Mouse (Mus musculus) MEL-GATA-1-ER (cell line): ENCODE results near the gene Fam198a.

ENCODE experiments used
- DNase-seq: peaks from one replicate; pipeline ENCODE4 v3.0.0-alpha.2; 2012; ENCODE audit warnings: low read depth; ENCODE audit errors: extremely low read depth

Fam198a gene

GRCm38 (mm10) chr9:121982214-121982613 is 31.4 kb downstream of the Fam198a start:
- DNase-seq = no peak

GRCm38 (mm10) chr9:121982665-121983064 is 31.9 kb downstream of the Fam198a start:
- no peak for DNase-seq

GRCm38 (mm10) chr9:121983504-121983903 is 32.7 kb downstream of the Fam198a start:
- DNase-seq = no peak

- DNase-seq = peak; percentile 15
Measured at GRCm38 (mm10) chr9:121984465-121985461, 34.0 kb downstream of the Fam198a start.

GRCm38 (mm10) chr9:121988910-121989309 is 38.1 kb downstream of the Fam198a start:
- no peak for DNase-seq

- DNase-seq = no peak
Measured at GRCm38 (mm10) chr9:121989536-121989935, 38.7 kb downstream of the Fam198a start.

- DNase-seq = no peak
Measured at GRCm38 (mm10) chr9:121991041-121991440, 40.3 kb downstream of the Fam198a start.

GRCm38 (mm10) chr9:121993047-121993446 is 42.3 kb downstream of the Fam198a start:
- no peak for DNase-seq

- no peak for DNase-seq
Measured at GRCm38 (mm10) chr9:121995077-121995476, 44.3 kb downstream of the Fam198a start.

- no peak for DNase-seq
Measured at GRCm38 (mm10) chr9:121995508-121996131, 44.8 kb downstream of the Fam198a start.

- DNase-seq = no peak
Measured at GRCm38 (mm10) chr9:121997010-121997409, 46.2 kb downstream of the Fam198a start, which contains the start of gene Pomgnt2. TSS of gene Pomgnt2 (minus strand) at chr9:121997110.

- no peak for DNase-seq
Measured at GRCm38 (mm10) chr9:121997978-121998377, 47.2 kb downstream of the Fam198a start.

- DNase-seq = no peak
Measured at GRCm38 (mm10) chr9:122006175-122006574, 55.4 kb downstream of the Fam198a start.

- DNase-seq = no peak
Measured at GRCm38 (mm10) chr9:122006609-122007008, 55.8 kb downstream of the Fam198a start.

GRCm38 (mm10) chr9:122008876-122009275 is 58.1 kb downstream of the Fam198a start:
- no peak for DNase-seq

- no peak for DNase-seq
Measured at GRCm38 (mm10) chr9:122010751-122011150, 60.0 kb downstream of the Fam198a start.

GRCm38 (mm10) chr9:122012816-122013215 is 62.0 kb downstream of the Fam198a start:
- no peak for DNase-seq

- no peak for DNase-seq
Measured at GRCm38 (mm10) chr9:122013629-122014028, 62.8 kb downstream of the Fam198a start.

GRCm38 (mm10) chr9:122014241-122014667 is 63.5 kb downstream of the Fam198a start:
- DNase-seq = peak; percentile 11

- no peak for DNase-seq
Measured at GRCm38 (mm10) chr9:122018079-122018478, 67.3 kb downstream of the Fam198a start.

GRCm38 (mm10) chr9:122018782-122019395 is 68.1 kb downstream of the Fam198a start:
- no peak for DNase-seq

GRCm38 (mm10) chr9:122020321-122020720 is 69.5 kb downstream of the Fam198a start:
- DNase-seq = no peak
